Comparison of ENCODE assay signal across 13 mouse cellular contexts in the genomic region with DNA sequence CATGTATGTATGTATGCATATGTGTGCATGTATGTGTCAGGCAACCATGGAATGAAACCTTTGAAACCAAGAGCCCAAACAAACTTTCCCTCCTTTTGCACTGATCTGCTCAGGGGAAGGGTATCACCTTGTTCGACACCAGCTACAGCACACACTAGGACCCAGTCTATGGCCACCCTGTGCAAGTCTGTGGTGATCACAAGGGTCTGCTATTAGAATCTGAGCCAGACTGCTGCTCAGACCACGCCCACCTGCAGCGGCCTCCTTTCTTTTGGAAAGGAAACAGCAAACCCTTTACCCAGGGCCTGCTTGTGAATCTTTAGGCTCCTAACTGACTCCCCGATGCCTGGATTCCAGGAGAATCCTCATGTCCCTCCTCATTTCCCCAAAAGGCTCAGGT. TPM values are rescaled to one million over a fixed set of nuclear protein-coding genes. Genes with fewer than 3 reads are reported as not detected.
DNase-seq lines count a peak whose midpoint lies in the region; ATAC-seq lines count a peak whose summit lies in the region.
"Had no signal": no experiment of that assay in that cellular context is flagged by ENCODE, and none has a peak within 500 bp of the region (broad histone marks: within the 10 kb centered on the region; RNA-seq: fewer than 3 reads in every experiment).

No protein-coding gene starts in this region.

- peaks cover 38% of the 10 kb centered on the region for H3K4me1 ChIP-seq in forebrain, embryonic 16.5 days (replicated peaks; ENCODE audit: control insufficient read depth, insufficient read depth, low read length)
- H3K4me1 ChIP-seq in midbrain, embryonic 10.5 days = peaks cover 8% of the 10 kb centered on the region; the same call in 1 of the 2 replicates
- peaks cover 27% of the 10 kb centered on the region for H3K4me1 ChIP-seq in neural tube, embryonic 14.5 days (ENCODE audit: control insufficient read depth, insufficient read depth, low read length)

- H3K4me3 ChIP-seq in forebrain, embryonic 16.5 days (replicated peaks; ENCODE audit: low read length) = no peak overlapping the region
- H3K4me3 ChIP-seq in midbrain, embryonic 10.5 days = no peak overlapping the region
- no peak overlapping the region for H3K4me3 ChIP-seq in neural tube, embryonic 14.5 days (ENCODE audit: low read depth, low read length)
- H3K4me3 ChIP-seq: erythroblast, embryonic 14.5 days; heart, embryonic 12.5 days; liver, embryonic 13.5 days had no signal

- H3K27ac ChIP-seq in forebrain, embryonic 16.5 days (ENCODE audit: low read length) = peak overlapping the region; percentile 99
- peak overlapping the region; percentile 56; the same call in 1 of the 2 replicates for H3K27ac ChIP-seq in midbrain, embryonic 10.5 days (replicated peaks)
- peak overlapping the region; percentile 93 for H3K27ac ChIP-seq in neural tube, embryonic 14.5 days (ENCODE audit: low read depth, low read length)
- H3K27ac ChIP-seq: liver, embryonic 13.5 days had no signal

- intact Hi-C loops in left cerebral cortex, postnatal 4 days (cut with DNase I) = no loop called here

- no peaks in the 10 kb centered on the region for H3K9me3 ChIP-seq in forebrain, embryonic 16.5 days (ENCODE audit: control insufficient read depth, low read length)
- no peaks in the 10 kb centered on the region for H3K9me3 ChIP-seq in midbrain, embryonic 10.5 days (replicated peaks)
- no peaks in the 10 kb centered on the region for H3K9me3 ChIP-seq in neural tube, embryonic 14.5 days (ENCODE audit: control insufficient read depth, low read length)
- H3K9me3 ChIP-seq: heart, embryonic 12.5 days; liver, embryonic 13.5 days had no signal

- peak; percentile 46 for DNase-seq in left cerebral cortex, postnatal 4 days
- DNase-seq in left cerebral cortex, adult 9 months (ENCODE audit: low spot score in 2 of 2) = no peak
- DNase-seq in midbrain, embryonic 10.5 days (ENCODE audit: low spot score) = no peak
- DNase-seq in frontal cortex, postnatal 14 days (ENCODE audit: low spot score in 2 of 2) = no peak
- DNase-seq in thymus, postnatal 25 days = no peak
- no peak for DNase-seq in layer of hippocampus, postnatal 14 days (ENCODE audit: low spot score in 2 of 2)
- DNase-seq: cerebellum, adult 8-10 months; liver, embryonic 13.5 days had no signal

- no peaks in the 10 kb centered on the region for H3K27me3 ChIP-seq in forebrain, embryonic 16.5 days (replicated peaks; ENCODE audit: control insufficient read depth, insufficient read depth, low read length)
- H3K27me3 ChIP-seq in midbrain, embryonic 10.5 days (ENCODE audit: low read depth, poor library complexity, severe bottlenecking) = no peaks in the 10 kb centered on the region
- H3K27me3 ChIP-seq in neural tube, embryonic 14.5 days (ENCODE audit: control insufficient read depth, insufficient read depth, low read length) = no peaks in the 10 kb centered on the region
- H3K27me3 ChIP-seq: heart, embryonic 12.5 days; liver, embryonic 13.5 days had no signal

- H3K4me2 ChIP-seq in forebrain, embryonic 16.5 days (ENCODE audit: low read length) = no peak overlapping the region
- no peak overlapping the region for H3K4me2 ChIP-seq in neural tube, embryonic 14.5 days (ENCODE audit: low read depth, low read length)
- H3K4me2 ChIP-seq: heart, embryonic 12.5 days; liver, embryonic 13.5 days had no signal

- no peaks in the 10 kb centered on the region for H3K36me3 ChIP-seq in forebrain, embryonic 16.5 days (ENCODE audit: control insufficient read depth, insufficient read depth)
- H3K36me3 ChIP-seq in midbrain, embryonic 10.5 days = no peaks in the 10 kb centered on the region
- no peaks in the 10 kb centered on the region for H3K36me3 ChIP-seq in neural tube, embryonic 14.5 days (ENCODE audit: control insufficient read depth, insufficient read depth, low read length)
- H3K36me3 ChIP-seq: heart, embryonic 12.5 days; liver, embryonic 13.5 days had no signal

- 29% methylated on average over 4 of the region's 4 CpGs for WGBS in forebrain, embryonic 16.5 days
- WGBS in midbrain, embryonic 10.5 days = 73% methylated on average over 4 of the region's 4 CpGs
- 53% methylated on average over 4 of the region's 4 CpGs for WGBS in neural tube, embryonic 14.5 days

- ATAC-seq in forebrain, embryonic 16.5 days = peak; percentile 27; the same call in 1 of the 2 replicates
- peak; percentile 54; the same call in 1 of the 2 replicates for ATAC-seq in neural tube, embryonic 14.5 days (ENCODE audit: low read depth)
- ATAC-seq: lung, postnatal 0 days had no signal

- 0 out of 2 replicates have a peak overlapping the region, but pooled peaks have one; percentile 9 for H3K9ac ChIP-seq in forebrain, embryonic 16.5 days (replicated peaks; ENCODE audit: low read depth, low read length)
- H3K9ac ChIP-seq in neural tube, embryonic 14.5 days (replicated peaks; ENCODE audit: low read depth, low read length) = no peak overlapping the region
- H3K9ac ChIP-seq: heart, embryonic 12.5 days; liver, embryonic 13.5 days had no signal

RNA-seq across cellular contexts. Expression of gene Kifc3, which starts 41.2 kb away (rescaled TPM):
- total RNA-seq in left cerebral cortex, postnatal 4 days (2021) = 10 to 100 TPM; 63.7 to 65.7 TPM
- polyA plus RNA-seq in forebrain, embryonic 16.5 days (2015; fragmentation: Nextera tagmentation; extraction: Ambion mirVana) = 16.8 and 21.9 TPM in 2 replicates
- polyA plus RNA-seq in midbrain, embryonic 10.5 days (2016; fragmentation: Nextera tagmentation; extraction: Ambion mirVana) = 4.1 and 5.2 TPM in 2 replicates
- polyA plus RNA-seq in neural tube, embryonic 14.5 days (2014; fragmentation: Nextera tagmentation; extraction: Ambion mirVana) = 15.9 and 20.0 TPM in 2 replicates
- 10 to 100 TPM; 59.0 to 60.2 TPM for total RNA-seq in layer of hippocampus, postnatal 14 days (2021)
